Mouse (Mus musculus) lung, adult 2 months (tissue): ENCODE data around the gene Polr3a. TPM values are rescaled to one million over a fixed set of nuclear protein-coding genes. Genes with fewer than 3 reads are reported as not detected.
A peak's percentile ranks its signal among the peaks of the same experiment; 100 is the strongest.

ENCODE experiments used
- DNase-seq: peaks from one replicate; pipeline ENCODE4 v3.0.0; 2022
- H3K4me1 ChIP-seq: fragments of 200-500 bp; 2 replicates; pipeline ENCODE4 v1.6.1; 2011; ENCODE audit warnings: low read length; ENCODE audit not compliant: control insufficient read depth, insufficient read depth
- H3K4me3 ChIP-seq: fragments of 200-500 bp; replicated peaks from 2 replicates; pipeline ENCODE3; 2011; ENCODE audit warnings: low read depth, mild to moderate bottlenecking, control low read depth, low read length; ENCODE audit errors: extremely low read depth
- CTCF ChIP-seq: fragments of 200-500 bp; IDR thresholded peaks from 2 replicates; pipeline ENCODE4 v1.5.1; 2011; ENCODE audit warnings: mild to moderate bottlenecking, low read length, control low read depth; ENCODE audit not compliant: insufficient read depth
- POLR2A ChIP-seq: fragments of 200-500 bp; IDR thresholded peaks from 2 replicates; pipeline ENCODE4 v1.6.1; 2011; ENCODE audit warnings: low read depth, mild to moderate bottlenecking, control low read depth, low read length, borderline replicate concordance; ENCODE audit errors: extremely low read depth
- WGBS: fragments of 180-500 bp; shearing (Covaris S2); methylation state at CpG from one replicate; pipeline ENCODE4 v1.1.7; 2018; 5-methylcytosine and 5-hydroxymethylcytosine counted together
- polyA plus RNA-seq: library from polyadenylated mRNA; depleted of rRNA; stranded (reverse); fragments of >200 nt; gene quantifications from 2 replicates; pipeline ENCODE4 v1.2.3, GENCODE M21; 2012

The Polr3a gene
- polyA plus RNA-seq, 1 experiment: 7.4 TPM

GRCm38 (mm10) chr14:24509557-24509956 lies 22.7 kb upstream of the Polr3a start:
- WGBS: 62% methylated on average over 5 of the region's 5 CpGs
- H3K4me1 ChIP-seq: no peaks in the 10 kb centered on the region
- no peak for TF ChIP-seq POLR2A
- TF ChIP-seq CTCF: no peak
- H3K4me3 ChIP-seq: no peak overlapping the region
- DNase-seq: no peak

- TF ChIP-seq CTCF (no peak), POLR2A (no peak)
- DNase-seq: no peak
- Histone ChIP-seq H3K4me1 (no peaks in the 10 kb centered on the region), H3K4me3 (no peak overlapping the region)
- WGBS: 22% methylated on average over 18 of the region's 18 CpGs
Observed at GRCm38 (mm10) chr14:24508070-24508773, 21.4 kb upstream of the Polr3a start.

GRCm38 (mm10) chr14:24507452-24508069 lies 20.7 kb upstream of the Polr3a start:
- H3K4me3 ChIP-seq: no peak overlapping the region
- TF ChIP-seq POLR2A (no peak), CTCF (no peak)
- WGBS: 34% methylated on average over 14 of the region's 14 CpGs
- no peak for DNase-seq
- H3K4me1 ChIP-seq: no peaks in the 10 kb centered on the region

- WGBS: 76% methylated on average over 4 of the region's 4 CpGs
- Histone ChIP-seq H3K4me3 (no peak overlapping the region), H3K4me1 (no peaks in the 10 kb centered on the region; the same call in 1 of the 2 replicates)
- no peak for DNase-seq
- TF ChIP-seq POLR2A (no peak), CTCF (no peak)
Observed at GRCm38 (mm10) chr14:24501256-24501655, 14.4 kb upstream of the Polr3a start.

- no peak overlapping the region for H3K4me3 ChIP-seq
- 22% methylated on average over 8 of the region's 8 CpGs for WGBS
- TF ChIP-seq POLR2A (no peak), CTCF (no peak)
Observed at GRCm38 (mm10) chr14:24500845-24501186, 14.0 kb upstream of the Polr3a start.

GRCm38 (mm10) chr14:24500091-24500844 lies 13.4 kb upstream of the Polr3a start:
- 24% methylated on average over 18 of the region's 18 CpGs for WGBS
- Histone ChIP-seq H3K4me3 (no peak overlapping the region), H3K4me1 (no peaks in the 10 kb centered on the region; the same call in 1 of the 2 replicates)
- DNase-seq: peak; percentile 68
- TF ChIP-seq CTCF (peak; percentile 77), POLR2A (no peak)

More at GRCm38 (mm10) chr14:24500845-24501186, 14.0 kb upstream of the Polr3a start:
- no peaks in the 10 kb centered on the region; the same call in 1 of the 2 replicates for H3K4me1 ChIP-seq
- DNase-seq: no peak

GRCm38 (mm10) chr14:24499478-24499877 lies 12.6 kb upstream of the Polr3a start:
- no peak for TF ChIP-seq POLR2A
- no peak for TF ChIP-seq CTCF
- Histone ChIP-seq H3K4me1 (no peaks in the 10 kb centered on the region; the same call in 1 of the 2 replicates), H3K4me3 (no peak overlapping the region)
- 40% methylated on average over 9 of the region's 9 CpGs for WGBS
- no peak for DNase-seq

GRCm38 (mm10) chr14:24498561-24499255 lies 11.8 kb upstream of the Polr3a start:
- Histone ChIP-seq H3K4me3 (no peak overlapping the region), H3K4me1 (no peaks in the 10 kb centered on the region; the same call in 1 of the 2 replicates)
- 60% methylated on average over 5 of the region's 5 CpGs for WGBS
- DNase-seq: no peak
- TF ChIP-seq POLR2A (no peak), CTCF (no peak)

GRCm38 (mm10) chr14:24497443-24497842 lies 10.6 kb upstream of the Polr3a start:
- no peak for DNase-seq

More at GRCm38 (mm10) chr14:24497443-24497842, 10.6 kb upstream of the Polr3a start:
- no peaks in the 10 kb centered on the region; the same call in 1 of the 2 replicates for H3K4me1 ChIP-seq
- no peak for TF ChIP-seq POLR2A
- TF ChIP-seq CTCF: no peak
- no peak overlapping the region for H3K4me3 ChIP-seq
- WGBS: 61% methylated on average over 1 of the region's 1 CpGs
